Comparison of ENCODE assay signal across 8 mouse cellular contexts in genomic region chr4:116403884-116404283, GRCm38 (mm10).
A peak's percentile ranks its signal among the peaks of the same experiment; 100 is the strongest.
DNase-seq lines count a peak whose midpoint lies in the region; ATAC-seq and TF ChIP-seq lines count a peak whose summit lies in the region.

No protein-coding gene starts in this region.

- no peaks in the 10 kb centered on the region for H3K9me3 ChIP-seq in embryonic facial prominence, embryonic 14.5 days (ENCODE audit: control insufficient read depth, low read length)
- no peaks in the 10 kb centered on the region for H3K9me3 ChIP-seq in embryonic facial prominence, embryonic 10.5 days
- H3K9me3 ChIP-seq in midbrain, postnatal 0 days (ENCODE audit: low read length) = no peaks in the 10 kb centered on the region

- no peaks in the 10 kb centered on the region for H3K27me3 ChIP-seq in embryonic facial prominence, embryonic 14.5 days (replicated peaks; ENCODE audit: control insufficient read depth, insufficient read depth, low read length)
- no peaks in the 10 kb centered on the region for H3K27me3 ChIP-seq in embryonic facial prominence, embryonic 10.5 days (replicated peaks; ENCODE audit: low read depth, poor library complexity, severe bottlenecking)
- H3K27me3 ChIP-seq in midbrain, postnatal 0 days (ENCODE audit: insufficient read depth, low read length) = no peaks in the 10 kb centered on the region

- no peak overlapping the region for H3K9ac ChIP-seq in embryonic facial prominence, embryonic 14.5 days (ENCODE audit: low read depth, low read length)
- no peak overlapping the region for H3K9ac ChIP-seq in midbrain, postnatal 0 days (replicated peaks; ENCODE audit: low read length, poor library complexity, severe bottlenecking)

- TF ChIP-seq CTCF in midbrain, postnatal 0 days (IDR thresholded peaks at IDR 0.05) = peak; percentile 66

- WGBS in embryonic facial prominence, embryonic 14.5 days = 76% methylated on average over 2 of the region's 2 CpGs
- 91% methylated on average over 2 of the region's 2 CpGs for WGBS in embryonic facial prominence, embryonic 10.5 days
- 38% methylated on average over 2 of the region's 2 CpGs for WGBS in midbrain, postnatal 0 days

- no peaks in the 10 kb centered on the region for H3K4me1 ChIP-seq in embryonic facial prominence, embryonic 14.5 days (ENCODE audit: control insufficient read depth, insufficient read depth, low read length)
- peaks cover 9% of the 10 kb centered on the region for H3K4me1 ChIP-seq in embryonic facial prominence, embryonic 10.5 days
- 0 out of 2 replicates have a peak, but pooled peaks cover 2% of the 10 kb centered on the region for H3K4me1 ChIP-seq in midbrain, postnatal 0 days (ENCODE audit: insufficient read depth, low read length)

- peak; percentile 10 for DNase-seq in embryonic facial prominence, embryonic 14.5 days (ENCODE audit: low spot score)
- DNase-seq in embryonic facial prominence, embryonic 10.5 days (ENCODE audit: low spot score) = no peak
- DNase-seq in layer of hippocampus, adult 18-20 months (ENCODE audit: low spot score in 2 of 2) = peak; percentile 30 to 81
- no peak for DNase-seq in layer of hippocampus, adult 9-10 months (ENCODE audit: low spot score)
- peak; percentile 84 for DNase-seq in brain, adult 2 months (ENCODE audit: low read depth, low spot score)
- DNase-seq in midbrain, postnatal 0 days (ENCODE audit: low spot score) = peak; percentile 75

- H3K27ac ChIP-seq in embryonic facial prominence, embryonic 14.5 days (replicated peaks; ENCODE audit: low read depth, low read length) = no peak overlapping the region
- no peak overlapping the region for H3K27ac ChIP-seq in embryonic facial prominence, embryonic 10.5 days (replicated peaks)
- H3K27ac ChIP-seq in midbrain, postnatal 0 days (ENCODE audit: low read depth, low read length) = no peak overlapping the region

- no peaks in the 10 kb centered on the region for H3K36me3 ChIP-seq in embryonic facial prominence, embryonic 14.5 days (ENCODE audit: control insufficient read depth, insufficient read depth, low read length)
- H3K36me3 ChIP-seq in embryonic facial prominence, embryonic 10.5 days (replicated peaks) = no peaks in the 10 kb centered on the region
- no peaks in the 10 kb centered on the region for H3K36me3 ChIP-seq in midbrain, postnatal 0 days (ENCODE audit: insufficient read depth, low read length)

- no peak overlapping the region for H3K4me2 ChIP-seq in embryonic facial prominence, embryonic 14.5 days (ENCODE audit: low read depth, low read length)
- peak overlapping the region; percentile 58 for H3K4me2 ChIP-seq in midbrain, postnatal 0 days (ENCODE audit: low read depth, low read length, poor library complexity, severe bottlenecking)

- ATAC-seq in embryonic facial prominence, embryonic 14.5 days (ENCODE audit: low read depth) = no peak
- ATAC-seq in midbrain, postnatal 0 days (ENCODE audit: low FRiP score) = 0 out of 2 replicates have a peak, but pooled peaks have one; percentile 47
- ATAC-seq in megakaryocyte-erythroid progenitor cell, adult 5-6 weeks (replicated peaks; ENCODE audit: low FRiP score, low TSS enrichment, poor library complexity, severe bottlenecking) = no peak
- ATAC-seq in monocyte, adult 5-6 weeks (replicated peaks; ENCODE audit: insufficient number of reproducible peaks, low FRiP score, low TSS enrichment, poor library complexity, severe bottlenecking) = no peak

- H3K4me3 ChIP-seq in embryonic facial prominence, embryonic 14.5 days (ENCODE audit: low read depth, low read length) = no peak overlapping the region
- no peak overlapping the region for H3K4me3 ChIP-seq in embryonic facial prominence, embryonic 10.5 days
- peak overlapping the region; percentile 26 for H3K4me3 ChIP-seq in midbrain, postnatal 0 days (ENCODE audit: low read depth, low read length)

Comparison
In these comparisons a context has a peak if more than half of its experiments do, and no peak if none do; other contexts are left out.
1. DNase-seq: peak in embryonic facial prominence, embryonic 14.5 days (single experiment), layer of hippocampus, adult 18-20 months (2 of 2), brain, adult 2 months (single experiment) and midbrain, postnatal 0 days (single experiment); none in embryonic facial prominence, embryonic 10.5 days (single experiment) and layer of hippocampus, adult 9-10 months (single experiment).